Mouse (Mus musculus) v-Abl transformed pro-B cells (cell line): ENCODE measurements around the gene Kdm2b.

ENCODE experiments used
- in situ Hi-C, 2 experiments: fragments of 400-800 bp; cut with MboI; formaldehyde crosslinking; loops; one replicate each; pipeline ENCODE4 v1.15.1; 2025; ENCODE audit not compliant: unreplicated experiment in 2 of 2

Gene Kdm2b

DNA sequence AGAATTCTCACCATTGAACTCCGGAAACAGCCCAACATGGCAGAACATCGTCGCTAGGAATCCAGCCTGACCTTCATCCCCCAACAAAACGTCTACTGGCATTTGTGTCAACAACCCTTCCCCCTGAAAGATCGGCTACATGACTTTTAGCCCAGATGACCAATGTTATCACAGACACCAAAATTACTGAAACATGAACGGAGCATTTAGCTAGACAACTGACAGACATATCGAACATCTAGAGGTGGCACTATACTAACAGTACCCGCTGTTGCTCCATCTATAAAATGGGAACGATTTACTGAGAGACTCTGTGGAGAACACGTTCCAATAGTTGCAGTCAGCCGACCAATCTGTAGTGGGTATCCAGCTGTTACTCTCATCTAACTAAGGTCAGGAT lies 88.4 kb downstream of the Kdm2b start:
- in situ Hi-C loops = no loop called here

DNA sequence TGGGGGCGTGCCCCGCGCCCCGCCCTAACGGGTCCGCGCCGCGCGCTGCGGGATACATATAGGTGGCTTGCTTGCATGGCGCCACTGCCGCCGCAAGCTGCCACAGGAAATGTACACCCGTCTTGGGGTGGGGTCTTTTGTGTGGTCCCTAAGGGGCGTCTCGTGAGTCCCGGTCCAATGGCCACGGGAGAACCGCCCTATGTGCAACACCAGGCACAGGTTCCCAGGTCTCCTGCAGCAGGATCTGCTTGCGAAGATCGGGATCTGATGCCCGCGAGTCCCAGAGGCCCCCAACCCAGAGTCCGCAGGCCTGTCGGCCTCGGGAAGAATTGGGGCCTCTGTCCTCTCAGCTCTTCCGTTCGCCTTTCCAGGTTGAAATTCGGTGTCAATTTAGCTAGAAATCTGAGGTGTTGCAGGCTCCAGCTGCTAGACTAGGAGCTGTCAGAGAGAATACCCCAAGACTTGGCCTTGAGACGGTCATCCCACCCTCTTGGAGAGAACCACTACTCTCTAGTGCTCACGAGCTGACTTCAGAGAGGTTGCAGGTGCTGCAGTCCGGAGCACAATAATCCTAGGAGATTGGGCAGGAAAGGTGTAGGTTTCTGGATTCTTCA lies 89.0 kb downstream of the Kdm2b start:
- in situ Hi-C loops = no loop called here

DNA sequence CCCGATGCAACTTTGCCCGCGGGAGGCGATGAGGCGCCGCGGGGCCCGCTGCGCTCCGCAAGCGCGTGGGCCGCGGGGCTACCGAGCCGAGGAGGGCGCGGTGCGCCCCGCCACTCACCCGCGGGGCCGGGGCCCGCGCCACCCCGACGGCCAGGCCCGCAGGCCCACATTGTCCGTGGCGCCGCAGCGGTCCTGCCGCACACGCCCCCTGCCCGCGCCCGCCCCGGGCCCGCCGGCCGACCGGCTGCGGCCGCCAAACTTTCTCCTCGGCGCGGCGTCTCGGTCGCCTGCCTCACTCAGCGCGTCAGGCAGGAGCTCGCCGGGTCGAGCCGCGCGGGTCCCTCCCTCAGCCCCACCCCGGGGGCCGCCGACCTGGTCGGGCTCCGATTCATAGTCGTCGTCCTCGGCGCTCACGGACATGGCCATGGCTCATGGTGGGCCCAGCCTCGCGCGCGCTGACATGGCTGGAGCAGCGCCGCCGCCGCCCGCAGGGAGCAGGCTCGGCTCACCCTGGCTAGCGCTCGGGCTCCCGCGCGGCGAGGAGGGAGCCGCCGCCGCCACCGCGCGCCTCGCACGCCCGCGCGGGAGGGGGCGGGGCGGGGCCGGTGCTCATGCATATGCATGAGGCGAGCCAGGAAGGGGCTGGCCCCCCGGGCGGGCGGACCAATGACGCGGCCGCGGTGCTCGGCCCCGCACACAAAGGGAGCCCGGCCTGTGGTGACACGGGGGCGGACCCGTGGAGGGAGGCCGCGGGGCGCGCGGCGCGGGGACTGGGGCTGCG lies 89.7 kb downstream of the Kdm2b start:
- in situ Hi-C loops = loop anchor here (25.0 kb wide), 1 partner anchor 788 kb away; the partner anchor contains the start of gene Myl2 (in 2 of the 2)

DNA sequence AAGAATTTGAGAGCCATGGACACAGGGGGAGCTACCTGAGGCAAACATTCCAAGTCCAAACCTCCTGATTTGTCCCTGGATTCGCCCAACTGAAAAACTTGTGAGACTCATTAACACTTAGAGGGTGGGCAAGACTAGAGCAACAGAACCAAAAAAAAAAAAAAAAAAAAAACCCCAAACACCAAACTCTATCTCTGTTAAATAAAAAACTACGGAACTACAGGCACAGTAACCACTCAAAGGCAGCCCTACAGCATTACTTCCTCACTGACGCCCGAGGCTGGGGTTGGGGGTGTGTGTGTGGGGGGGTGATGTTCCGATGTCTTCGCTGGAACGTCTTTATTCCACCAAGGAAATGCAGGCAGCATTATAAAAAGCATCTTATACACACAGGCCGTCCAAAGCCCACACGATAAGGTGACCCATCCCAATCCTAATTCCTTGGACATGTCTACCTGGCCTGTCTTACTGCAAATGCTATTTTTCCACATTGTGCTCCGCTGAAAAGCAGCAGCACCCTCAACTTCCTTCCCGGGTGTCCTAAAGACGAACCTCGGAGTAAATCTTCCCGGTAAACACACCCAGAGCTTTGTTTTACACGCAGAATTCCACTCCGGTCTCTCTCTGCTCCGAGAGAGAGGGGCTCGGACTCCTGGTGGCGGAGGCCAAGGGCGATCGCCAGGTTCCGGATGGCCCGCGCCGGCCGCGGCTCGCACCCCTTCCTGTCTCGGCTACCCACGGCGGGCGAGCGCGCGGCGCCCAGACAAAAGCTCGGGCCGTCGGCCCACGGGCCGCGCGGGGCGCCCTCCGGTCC lies 90.5 kb downstream of the Kdm2b start:
- in situ Hi-C loops = loop anchor here (25.0 kb wide), 1 partner anchor 787 kb away; the partner anchor contains the start of gene Myl2 (in 2 of the 2)

DNA sequence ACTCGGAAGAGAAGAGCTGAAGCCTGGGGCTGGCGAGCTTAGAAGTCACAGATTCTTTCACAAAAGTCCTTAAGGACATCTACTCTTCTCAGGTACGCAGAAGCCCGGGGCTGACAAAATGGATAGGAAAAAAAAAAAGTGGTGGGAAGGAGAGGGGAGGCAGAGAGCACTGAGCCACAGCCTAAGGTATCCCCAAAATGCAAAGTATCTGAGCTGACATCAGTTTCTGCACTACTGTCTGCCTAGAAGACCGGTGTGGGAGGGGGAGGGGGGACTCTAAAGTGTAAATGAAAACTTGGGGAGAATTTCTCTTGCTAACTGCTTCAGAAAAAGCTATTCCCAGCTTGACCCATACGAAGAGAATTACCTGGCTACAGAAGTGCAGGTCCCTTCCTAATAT lies 91.5 kb downstream of the Kdm2b start:
- in situ Hi-C loops = loop anchor here (25.0 kb wide), 1 partner anchor 786 kb away; the partner anchor contains the start of gene Myl2 (in 2 of the 2)

DNA sequence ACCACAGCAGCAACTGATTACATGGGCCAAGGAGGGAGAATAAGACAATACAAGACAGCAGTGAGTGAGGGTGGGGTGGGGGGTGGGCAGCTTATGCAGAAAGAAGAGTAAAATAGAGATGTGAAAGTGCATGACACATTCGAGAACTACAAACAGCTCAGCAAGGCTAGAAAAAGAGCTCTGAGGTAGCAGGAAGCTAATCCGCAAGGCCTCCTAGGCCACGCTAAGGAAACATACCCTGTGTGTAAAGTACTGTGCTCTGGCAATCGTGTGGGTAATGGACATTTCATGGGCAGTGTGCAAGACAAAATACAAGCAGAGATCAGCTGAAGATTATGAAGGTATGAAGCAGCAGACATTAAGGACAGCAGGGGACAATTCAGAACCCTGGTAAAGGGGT lies 94.8 kb downstream of the Kdm2b start:
- in situ Hi-C loops = loop anchor here (25.0 kb wide), 1 partner anchor 783 kb away; the partner anchor contains the start of gene Myl2 (in 2 of the 2)

DNA sequence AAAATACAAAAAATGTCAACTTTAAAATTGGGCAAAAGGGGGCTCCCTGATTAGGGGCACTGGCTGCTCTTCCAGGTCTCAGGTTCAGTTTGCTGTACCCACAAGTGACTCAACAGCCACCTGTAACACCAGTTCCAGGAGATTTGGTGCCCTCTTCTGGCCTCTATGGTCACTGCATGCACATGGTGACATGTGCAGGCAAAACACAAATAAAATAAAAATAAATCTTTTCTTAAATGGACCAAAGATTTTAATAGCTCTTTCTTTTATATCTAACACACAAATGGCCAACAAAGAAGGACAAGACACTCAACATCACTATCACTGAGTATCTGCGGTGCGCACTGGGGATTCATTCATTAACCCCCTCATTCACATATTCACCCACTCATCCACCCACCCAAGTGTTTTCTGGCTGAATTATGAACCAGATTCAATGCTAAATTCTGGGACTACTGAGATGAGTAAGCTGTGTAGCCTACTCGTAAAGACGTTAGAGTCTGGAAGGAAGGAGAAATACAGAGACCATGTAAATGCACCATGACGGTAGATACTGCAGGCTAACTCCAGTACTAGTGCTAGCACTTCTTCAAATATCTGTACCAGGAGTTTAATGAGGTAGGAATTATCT lies 95.5 kb downstream of the Kdm2b start:
- in situ Hi-C loops = loop anchor here (25.0 kb wide), 1 partner anchor 782 kb away; the partner anchor contains the start of gene Myl2 (in 2 of the 2)

DNA sequence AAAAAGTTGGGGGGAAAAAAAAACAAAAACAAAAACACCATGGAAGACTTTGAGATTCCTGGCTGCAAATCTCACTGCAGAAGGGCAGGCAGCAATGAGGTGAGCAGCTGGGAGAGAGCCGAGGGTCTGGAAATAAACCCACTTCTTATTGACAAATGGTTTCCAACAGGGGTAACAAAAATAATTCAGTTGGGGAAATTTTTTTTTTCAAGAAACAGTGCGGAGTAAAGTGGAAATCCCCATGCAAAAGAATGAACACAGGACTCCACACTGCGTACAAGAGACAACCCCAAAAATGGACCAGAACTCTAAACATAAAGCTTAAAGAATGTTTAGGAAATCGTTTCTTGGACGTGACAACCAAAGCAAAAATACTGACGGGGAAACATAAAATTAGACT lies 96.4 kb downstream of the Kdm2b start:
- in situ Hi-C loops = loop anchor here (25.0 kb wide), 1 partner anchor 781 kb away; the partner anchor contains the start of gene Myl2 (in 2 of the 2)

DNA sequence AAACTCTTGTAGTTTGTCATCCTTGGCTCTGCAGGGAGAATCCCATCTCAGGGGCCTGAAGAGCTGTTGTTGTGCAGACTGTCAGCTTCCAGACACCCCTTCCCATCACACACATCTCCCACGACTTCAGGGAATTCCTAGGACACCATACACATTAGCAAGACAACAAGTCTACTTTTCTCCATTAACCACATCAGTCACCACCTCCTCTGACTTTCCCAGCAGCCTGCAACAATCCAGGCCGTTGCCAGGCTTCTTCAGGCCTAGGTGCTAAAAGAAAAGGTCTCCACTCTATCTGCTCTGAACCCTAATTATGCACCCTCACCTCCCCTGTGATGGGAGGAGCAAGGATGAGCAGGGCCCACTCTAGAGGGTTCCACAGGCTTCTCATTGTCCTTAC lies 99.2 kb downstream of the Kdm2b start:
- in situ Hi-C loops = loop anchor here (25.0 kb wide), 1 partner anchor 778 kb away; the partner anchor contains the start of gene Myl2 (in 2 of the 2)

DNA sequence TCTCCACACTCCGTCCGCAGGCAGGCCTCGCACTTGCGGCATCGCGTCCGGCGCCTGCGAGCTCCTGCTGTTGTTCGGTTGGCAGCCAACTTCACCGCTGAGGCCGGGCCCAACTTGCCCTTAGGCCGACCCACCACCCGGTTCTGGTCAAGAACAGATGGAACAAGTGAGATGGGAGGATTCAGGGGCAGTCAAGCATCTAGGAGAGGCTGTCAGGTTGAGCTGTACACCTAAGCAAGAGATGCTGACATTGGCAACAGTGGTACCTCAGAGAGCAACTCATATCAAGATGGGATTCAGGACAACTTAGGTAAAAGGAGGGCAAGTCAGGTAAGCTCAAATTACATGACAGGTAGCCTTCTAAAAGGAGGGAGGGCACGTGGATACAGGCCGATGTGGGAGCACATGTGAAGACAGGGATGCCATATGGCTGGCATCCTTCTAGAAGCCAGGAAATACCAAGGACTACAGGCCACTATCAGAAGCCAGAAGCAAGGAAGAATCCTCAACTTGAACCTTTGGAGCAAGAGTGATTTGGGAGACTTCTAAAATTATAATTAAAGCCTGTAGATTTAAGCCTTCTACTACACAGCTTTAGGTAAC lies 100.9 kb downstream of the Kdm2b start:
- in situ Hi-C loops = loop anchor here (10.0 to 25.0 kb wide), 2 partner anchors 74 to 776 kb away; partner anchors contain the start of gene Myl2 (in 2 of the 2)

DNA sequence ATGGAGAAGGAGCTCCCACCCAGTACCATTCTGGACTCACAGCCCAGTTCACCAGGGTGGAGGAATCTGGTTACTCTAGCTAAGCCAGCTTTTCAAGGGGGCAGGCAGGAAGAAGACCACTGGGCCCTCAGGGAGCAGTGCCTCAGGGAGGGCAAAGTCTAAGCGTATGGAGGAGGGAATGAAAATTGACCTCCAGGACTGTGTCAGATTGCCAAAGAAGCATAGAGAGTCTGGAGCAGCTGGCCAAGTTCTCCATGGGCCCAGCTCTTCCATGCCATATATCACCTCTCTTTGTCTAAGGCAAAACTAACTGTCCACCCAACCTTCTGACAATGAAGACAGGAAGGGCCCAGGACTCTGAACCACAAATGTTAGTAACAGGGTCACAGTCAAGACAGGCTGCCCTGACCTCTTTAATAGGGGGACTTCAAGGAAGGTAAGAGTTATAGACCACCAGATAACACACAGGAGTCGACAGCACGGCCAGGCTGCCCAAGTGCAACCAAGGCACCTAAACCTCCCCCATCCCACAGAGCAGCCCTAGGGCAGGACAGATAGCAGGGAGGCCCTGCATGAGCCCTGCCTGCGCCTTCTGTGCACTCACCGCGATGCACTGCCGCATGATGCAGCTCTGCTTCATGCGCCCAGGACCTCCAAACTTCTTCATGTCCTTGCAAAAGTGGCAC lies 101.6 kb downstream of the Kdm2b start:
- in situ Hi-C loops = loop anchor here (10.0 to 25.0 kb wide), 2 partner anchors 73 to 776 kb away; partner anchors contain the start of gene Myl2 (in 2 of the 2)

DNA sequence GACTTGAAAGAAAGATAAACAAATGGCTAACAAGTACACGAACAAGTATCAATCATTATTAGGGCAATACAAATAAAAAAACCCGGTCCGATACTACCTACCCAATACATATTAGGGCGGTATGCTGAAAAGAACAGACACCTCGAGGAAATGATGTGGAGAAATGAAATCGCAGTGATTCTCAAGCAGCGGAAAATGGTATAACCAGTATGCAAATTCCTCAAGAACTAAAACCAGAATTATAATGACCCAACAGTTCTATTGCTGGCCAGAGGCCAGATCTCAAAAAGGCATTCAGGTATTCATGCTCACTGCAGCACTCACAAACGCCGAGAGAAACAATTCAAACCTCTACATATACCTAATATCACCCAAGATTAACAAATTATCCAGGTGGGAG lies 102.6 kb downstream of the Kdm2b start:
- in situ Hi-C loops = loop anchor here (10.0 to 25.0 kb wide), 2 partner anchors 72 to 775 kb away; partner anchors contain the start of gene Myl2 (in 2 of the 2)

DNA sequence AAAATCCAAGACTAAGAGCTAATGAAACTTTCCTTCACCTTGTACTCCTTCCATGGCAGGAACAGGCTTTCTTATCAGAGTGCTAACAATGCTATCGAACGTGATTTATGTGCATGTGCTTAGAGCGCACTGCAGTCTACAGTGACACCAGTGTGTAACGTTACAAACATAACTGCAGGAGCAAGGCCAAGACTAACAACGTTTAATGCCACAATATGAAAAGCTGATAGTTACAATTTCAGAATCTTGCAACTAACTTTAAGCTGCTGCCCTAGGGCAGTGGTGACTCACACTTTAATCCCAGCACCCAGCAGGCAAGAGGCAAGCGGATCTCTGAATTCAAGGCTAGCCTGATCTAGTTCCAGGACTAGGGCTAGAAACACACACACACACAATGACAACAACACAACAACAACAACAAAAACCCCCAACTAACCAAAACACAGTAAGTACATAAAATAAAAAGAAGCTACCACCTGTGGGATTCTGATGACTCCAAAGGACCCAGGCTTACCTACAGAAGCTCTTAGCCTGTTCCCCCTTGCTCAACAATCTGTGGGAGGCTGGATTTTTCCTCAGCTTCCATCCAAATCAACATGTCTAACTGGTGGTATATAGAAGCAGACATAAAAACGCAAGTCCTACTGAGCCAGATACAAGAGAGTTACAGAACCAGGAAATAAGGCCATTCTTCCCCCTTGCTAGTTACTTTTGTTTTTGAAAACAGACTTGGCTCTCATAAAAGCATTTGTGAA lies 104.9 kb downstream of the Kdm2b start:
- in situ Hi-C loops = loop anchor here (10.0 to 25.0 kb wide), 2 partner anchors 70 to 772 kb away; partner anchors contain the start of gene Myl2 (in 2 of the 2)

DNA sequence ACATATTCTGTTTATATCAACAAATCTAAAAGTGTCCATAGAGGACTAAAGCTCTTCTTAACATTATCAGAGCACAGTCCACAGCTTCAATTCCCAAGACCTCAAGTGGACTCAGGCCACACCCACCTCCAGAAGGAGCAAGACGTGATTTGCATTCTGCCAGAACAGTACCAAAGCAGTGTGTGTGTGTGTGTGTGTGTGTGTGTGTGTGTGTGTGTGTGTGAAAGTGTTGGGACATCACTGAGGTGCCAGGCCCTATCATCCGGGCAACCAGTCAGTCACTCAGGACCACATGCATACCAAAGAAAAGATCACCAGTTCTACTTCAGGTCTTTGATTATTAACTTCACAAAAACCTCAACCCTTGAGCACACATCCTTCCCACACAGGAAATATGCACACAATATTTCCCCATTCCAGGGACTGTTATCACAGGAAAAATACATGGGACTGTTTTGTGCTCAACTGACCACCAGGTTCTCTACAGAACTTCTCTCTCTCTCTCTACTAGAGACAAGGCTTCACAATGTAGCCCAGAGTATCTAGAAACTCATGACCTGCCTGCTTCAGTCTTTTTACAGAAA lies 105.9 kb downstream of the Kdm2b start:
- in situ Hi-C loops = loop anchor here (10.0 to 25.0 kb wide), 2 partner anchors 69 to 771 kb away; partner anchors contain the start of gene Myl2 (in 2 of the 2)

DNA sequence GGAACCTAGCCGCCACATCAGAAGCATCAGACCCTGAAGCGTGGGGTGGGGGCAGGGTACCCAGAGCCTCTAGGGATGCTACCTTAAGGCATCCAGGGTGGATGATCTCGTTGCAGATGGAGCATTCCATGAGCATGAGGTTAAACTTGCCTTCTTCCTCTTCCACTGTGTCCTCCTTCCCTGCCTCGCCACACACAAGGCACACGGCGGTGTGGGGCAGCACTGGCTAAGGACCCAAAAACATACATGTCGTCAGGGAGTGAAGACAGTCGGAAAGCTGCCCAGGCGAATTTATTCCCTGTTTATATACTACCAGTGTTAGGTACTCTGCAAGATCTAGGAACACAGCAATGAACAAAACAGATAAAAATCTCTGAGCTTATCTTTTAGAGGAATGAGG lies 106.4 kb downstream of the Kdm2b start:
- in situ Hi-C loops = loop anchor here (10.0 to 25.0 kb wide), 2 partner anchors 68 to 771 kb away; partner anchors contain the start of gene Myl2 (in 2 of the 2)

DNA sequence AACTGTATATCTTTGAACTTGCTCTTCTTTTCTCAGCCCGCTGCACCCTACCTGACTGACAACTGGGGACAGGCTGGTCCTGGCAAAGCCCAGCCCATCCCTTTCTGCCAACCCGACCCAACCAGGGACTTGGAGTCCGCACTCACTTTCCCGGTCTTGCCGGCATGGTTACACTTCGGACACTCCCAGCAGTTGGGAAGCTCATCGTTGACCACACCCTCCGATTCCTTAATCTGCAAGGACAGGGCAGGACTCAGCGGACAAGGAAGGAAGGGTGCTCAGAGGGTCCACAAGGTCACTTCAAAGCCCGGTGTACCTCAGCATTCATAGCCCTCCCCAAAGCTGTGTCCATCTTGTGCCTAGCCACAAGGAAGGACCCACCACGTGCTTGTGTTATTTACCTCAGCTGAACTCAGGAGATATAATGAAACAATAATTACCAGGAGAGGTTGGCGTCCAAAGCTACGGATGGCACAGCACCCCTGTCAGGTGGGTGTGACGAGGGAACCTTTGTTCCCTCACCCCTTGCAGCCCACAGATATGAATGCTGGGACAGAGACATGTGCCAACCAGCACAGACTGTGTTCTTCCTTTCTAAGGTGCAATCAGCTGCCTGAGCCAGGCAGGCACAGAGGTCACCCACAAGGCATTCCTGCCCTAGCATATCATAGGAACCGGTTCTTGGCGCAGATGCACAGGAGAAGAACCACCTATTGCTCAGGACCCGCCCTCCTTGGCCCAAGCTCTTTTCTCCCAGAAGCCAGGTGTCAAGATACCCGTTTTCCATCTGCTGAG lies 107.2 kb downstream of the Kdm2b start:
- in situ Hi-C loops = loop anchor here (10.0 to 25.0 kb wide), 2 partner anchors 68 to 770 kb away; partner anchors contain the start of gene Myl2 (in 2 of the 2)

DNA sequence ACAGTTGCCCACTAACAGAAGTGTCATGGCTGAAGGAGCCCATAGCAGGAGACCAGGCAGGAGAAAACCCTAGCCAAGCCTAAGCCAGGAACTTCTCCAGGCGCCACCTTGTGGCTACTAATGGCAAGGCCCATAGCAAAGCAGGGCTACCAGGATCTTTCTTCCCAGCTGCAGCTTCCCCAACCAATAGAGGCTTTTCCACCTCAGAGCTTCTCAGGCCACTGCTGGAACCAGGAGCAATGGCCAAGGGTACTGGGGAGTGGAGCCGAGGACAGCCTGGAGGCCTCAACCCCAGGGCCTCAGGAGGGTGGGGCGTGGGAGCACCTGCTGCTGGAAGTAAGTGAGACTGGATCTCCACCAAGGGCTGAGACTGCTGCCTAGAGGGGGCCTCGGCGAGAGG lies 108.3 kb downstream of the Kdm2b start:
- in situ Hi-C loops = loop anchor here (10.0 to 25.0 kb wide), 2 partner anchors 67 to 769 kb away; partner anchors contain the start of gene Myl2 (in 2 of the 2)
